In the genomic region with DNA sequence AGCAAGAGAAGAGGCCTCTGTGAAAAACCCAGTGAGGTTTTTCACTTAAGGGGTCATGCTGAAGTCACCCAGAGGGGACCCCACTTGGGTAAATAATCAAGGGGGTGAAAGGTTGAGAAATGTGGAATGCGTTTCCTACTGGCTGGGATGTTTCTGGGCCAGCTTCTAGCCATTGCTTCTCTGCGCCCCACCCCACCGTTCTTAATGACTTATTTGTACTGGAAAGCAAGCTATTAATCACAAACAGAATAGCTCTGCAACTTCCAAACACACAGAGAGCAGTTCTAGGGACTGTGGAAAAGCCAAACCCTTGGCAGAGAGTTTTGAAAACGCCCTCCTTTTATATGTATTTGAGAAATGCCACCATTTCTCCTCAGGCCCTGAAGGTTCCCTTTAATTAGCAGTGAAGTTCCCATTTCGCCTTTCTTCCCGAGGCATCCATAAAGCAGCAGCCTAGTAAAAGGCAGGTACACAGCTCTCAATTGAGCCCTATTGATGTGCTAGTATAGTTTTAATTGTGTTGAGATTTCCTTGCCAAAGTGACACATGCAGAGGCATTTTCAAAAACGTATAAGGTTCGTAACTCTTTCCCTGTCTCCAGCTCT, we compare ENCODE assay signal across 11 mouse cellular contexts.
DNase-seq lines count a peak whose midpoint lies in the region; ATAC-seq and TF ChIP-seq lines count a peak whose summit lies in the region.
"Had no signal": no experiment of that assay in that cellular context is flagged by ENCODE, and none has a peak within 500 bp of the region (broad histone marks: within the 10 kb centered on the region; RNA-seq: fewer than 3 reads in every experiment).

No protein-coding gene starts in this region.

- no peak for TF ChIP-seq CTCF in brain, embryonic 14.5 days (IDR thresholded peaks at IDR 0.05; ENCODE audit: borderline replicate concordance, extremely low read depth, insufficient read depth, insufficient read length)
- no peak for TF ChIP-seq CTCF in kidney, adult 2 months (conservative IDR thresholded peaks at IDR 0.05; ENCODE audit: insufficient read depth, insufficient read length, low read depth, low read length)
- TF ChIP-seq CTCF in thymus, adult 2 months (IDR thresholded peaks at IDR 0.05; ENCODE audit: borderline replicate concordance, control insufficient read depth, extremely low read depth, insufficient read depth, low read length, poor library complexity) = no peak

- no peak overlapping the region for H3K27ac ChIP-seq in kidney, adult 2 months (ENCODE audit: insufficient read depth, low read depth, low read length)
- H3K27ac ChIP-seq in lung, embryonic 16.5 days (ENCODE audit: low read length) = peak overlapping the region; percentile 26; the same call in 1 of the 2 replicates
- H3K27ac ChIP-seq in thymus, adult 2 months (ENCODE audit: control insufficient read depth, insufficient read depth, low read length) = no peak overlapping the region

- no peak for TF ChIP-seq POLR2A in brain, embryonic 14.5 days (IDR thresholded peaks at IDR 0.05; ENCODE audit: borderline replicate concordance, extremely low read depth, insufficient read depth, insufficient read length, poor library complexity, severe bottlenecking)
- no peak for TF ChIP-seq POLR2A in kidney, adult 2 months (IDR thresholded peaks at IDR 0.05; ENCODE audit: low read depth, low read length)
- TF ChIP-seq POLR2A in thymus, adult 2 months (IDR thresholded peaks at IDR 0.05; ENCODE audit: control insufficient read depth, extremely low read depth, insufficient read depth, low read length, poor library complexity) = no peak

- H3K27me3 ChIP-seq in kidney, adult 2 months (replicated peaks; ENCODE audit: control insufficient read depth, insufficient read depth, low read length) = no peaks in the 10 kb centered on the region
- peaks cover 5% of the 10 kb centered on the region; the same call in 1 of the 2 replicates for H3K27me3 ChIP-seq in lung, embryonic 16.5 days (ENCODE audit: control insufficient read depth, insufficient read depth, low read depth, low read length)
- H3K27me3 ChIP-seq in thymus, adult 2 months (ENCODE audit: control insufficient read depth, insufficient read depth, low read length) = no peaks in the 10 kb centered on the region

- 64% methylated on average over 8 of the region's 8 CpGs for WGBS in kidney, adult 2 months
- 48% methylated on average over 8 of the region's 8 CpGs for WGBS in lung, embryonic 16.5 days
- WGBS in thymus, adult 2 months = 91% methylated on average over 8 of the region's 8 CpGs

- H3K36me3 ChIP-seq in kidney, adult 2 months (ENCODE audit: control insufficient read depth, insufficient read depth, low read length) = no peaks in the 10 kb centered on the region
- H3K36me3 ChIP-seq in lung, embryonic 16.5 days (ENCODE audit: control insufficient read depth, insufficient read depth, low read length) = no peaks in the 10 kb centered on the region
- H3K36me3 ChIP-seq in thymus, adult 2 months (ENCODE audit: control insufficient read depth, insufficient read depth, low read length) = no peaks in the 10 kb centered on the region

- peak; percentile 8 for DNase-seq in MN1 (ENCODE audit: low spot score)
- peak; percentile 58 for DNase-seq in brain, embryonic 14.5 days (ENCODE audit: low read depth)
- peak; percentile 46 for DNase-seq in kidney, adult 2 months
- no peak for DNase-seq in frontal cortex, adult 2 months (ENCODE audit: extremely low spot score in 1 of 2, low spot score in 1 of 2)
- no peak for DNase-seq in thymus, adult 2 months
- DNase-seq in adrenal gland, adult 18-20 months (ENCODE audit: low spot score in 2 of 2) = no peak
- DNase-seq: heart, postnatal 14 days; right cerebral cortex, postnatal 4 days; thymus, postnatal 36 days had no signal

- no peak overlapping the region for H3K9ac ChIP-seq in lung, embryonic 16.5 days (ENCODE audit: low read length)

- H3K4me2 ChIP-seq in lung, embryonic 16.5 days (ENCODE audit: low read depth, low read length) = peak overlapping the region; percentile 16; the same call in 1 of the 2 replicates

- no peaks in the 10 kb centered on the region for H3K4me1 ChIP-seq in kidney, adult 2 months (ENCODE audit: control insufficient read depth, insufficient read depth, low read length)
- H3K4me1 ChIP-seq in lung, embryonic 16.5 days (replicated peaks; ENCODE audit: control insufficient read depth, insufficient read depth, low read length) = peaks cover 38% of the 10 kb centered on the region
- no peaks in the 10 kb centered on the region for H3K4me1 ChIP-seq in thymus, adult 2 months (replicated peaks; ENCODE audit: control insufficient read depth, insufficient read depth, low read length)

- ATAC-seq in lung, embryonic 16.5 days (ENCODE audit: low read depth) = peak; percentile 41
- ATAC-seq: forebrain, embryonic 16.5 days had no signal

- H3K4me3 ChIP-seq in kidney, adult 2 months (ENCODE audit: insufficient read depth, low read depth, low read length) = no peak overlapping the region
- H3K4me3 ChIP-seq in lung, embryonic 16.5 days (ENCODE audit: low read length) = no peak overlapping the region
- H3K4me3 ChIP-seq in thymus, adult 2 months (ENCODE audit: control insufficient read depth, insufficient read depth, low read length) = no peak overlapping the region

- peaks cover 8% of the 10 kb centered on the region; the same call in 1 of the 2 replicates for H3K9me3 ChIP-seq in lung, embryonic 16.5 days (ENCODE audit: control insufficient read depth, low read length)

Comparison
In these comparisons a context has a peak if more than half of its experiments do, and no peak if none do; other contexts are left out.
1. DNase-seq: peak in MN1 (single experiment), brain, embryonic 14.5 days (single experiment) and kidney, adult 2 months (single experiment); none in frontal cortex, adult 2 months (0 of 2), thymus, adult 2 months (single experiment) and adrenal gland, adult 18-20 months (0 of 2).